Mouse (Mus musculus) lung, embryonic 15.5 days (tissue): Measurements from ENCODE around the gene Onecut3. TPM values are rescaled to one million over a fixed set of nuclear protein-coding genes. Genes with fewer than 3 reads are reported as not detected.
A peak's percentile ranks its signal among the peaks of the same experiment; 100 is the strongest.

Experiments
- ATAC-seq: fragments of 200-750 bp; cut with Nextera tagmentation; 2 replicates; pipeline ENCODE4 v1.8.0; 2017; ENCODE audit warnings: moderate number of reproducible peaks, borderline replicate concordance; ENCODE audit not compliant: low FRiP score, low TSS enrichment; ENCODE audit errors: extremely low read depth
- H3K27ac ChIP-seq: fragments of 300-500 bp; sonication (generic); 2 replicates; pipeline ENCODE4 v1.5.1; 2015; ENCODE audit warnings: moderate library complexity, mild to moderate bottlenecking, inconsistent platforms
- H3K27me3 ChIP-seq: fragments of 300-500 bp; sonication (generic); 2 replicates; pipeline ENCODE4 v1.6.1; 2015; ENCODE audit warnings: inconsistent platforms
- H3K36me3 ChIP-seq: fragments of 300-500 bp; sonication (generic); 2 replicates; pipeline ENCODE4 v1.6.1; 2015; ENCODE audit warnings: inconsistent platforms
- H3K4me1 ChIP-seq: fragments of 300-500 bp; sonication (generic); 2 replicates; pipeline ENCODE4 v1.6.1; 2015; ENCODE audit warnings: inconsistent platforms
- H3K4me2 ChIP-seq: fragments of 300-500 bp; sonication (generic); 2 replicates; pipeline ENCODE4 v1.6.1; 2015; ENCODE audit warnings: inconsistent platforms, mild to moderate bottlenecking, moderate library complexity
- H3K4me3 ChIP-seq: fragments of 300-500 bp; sonication (generic); 2 replicates; pipeline ENCODE4 v1.5.1; 2015; ENCODE audit warnings: mild to moderate bottlenecking, inconsistent platforms
- H3K9ac ChIP-seq: fragments of 300-500 bp; sonication (generic); 2 replicates; pipeline ENCODE4 v1.6.1; 2015; ENCODE audit warnings: inconsistent platforms
- H3K9me3 ChIP-seq: fragments of 300-500 bp; sonication (generic); 2 replicates; pipeline ENCODE4 v1.6.1; 2016; ENCODE audit warnings: inconsistent platforms
- WGBS: fragments of 180-500 bp; shearing (Covaris S2); methylation state at CpG from one replicate; pipeline ENCODE4 v1.1.7; 2015; 5-methylcytosine and 5-hydroxymethylcytosine counted together
- polyA plus RNA-seq: library from polyadenylated mRNA; unstranded; fragments of >200 nt; fragmentation: Nextera tagmentation; extraction: Ambion mirVana; gene quantifications from 2 replicates; pipeline ENCODE4 v1.2.1, GENCODE M21; 2015

The Onecut3 gene
- polyA plus RNA-seq, 1 experiment from 2014 or later: not detected

DNA sequence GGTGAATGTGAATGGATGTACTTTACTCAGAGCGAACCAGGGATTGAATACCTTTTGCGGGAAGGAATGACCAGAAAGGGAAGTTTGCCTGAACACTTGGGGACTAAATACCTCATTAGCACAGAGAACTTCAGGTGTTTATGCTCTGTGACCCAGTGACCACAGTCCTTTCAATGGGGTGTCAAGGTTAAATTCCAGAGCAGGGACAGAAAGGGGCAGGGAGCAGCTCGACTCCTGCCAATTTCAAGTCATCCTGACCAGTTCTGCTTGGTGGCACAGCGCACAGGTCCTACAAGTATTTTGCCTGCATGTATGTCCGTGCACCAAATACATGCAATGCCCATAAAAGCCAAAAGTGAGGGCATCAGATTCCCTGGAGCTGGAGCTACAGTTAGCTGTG is 29.6 kb upstream of the Onecut3 start:
- H3K27me3 ChIP-seq: peaks cover 60% of the 10 kb centered on the region
- ATAC-seq: no peak
- H3K36me3 ChIP-seq: no peaks in the 10 kb centered on the region
- WGBS: 60% methylated on average over 5 of the region's 5 CpGs
- H3K9ac ChIP-seq: no peak overlapping the region
- no peak overlapping the region for H3K4me2 ChIP-seq
- no peaks in the 10 kb centered on the region for H3K9me3 ChIP-seq
- peaks cover 5% of the 10 kb centered on the region; the same call in 1 of the 2 replicates for H3K4me1 ChIP-seq
- H3K27ac ChIP-seq: no peak overlapping the region
- no peak overlapping the region for H3K4me3 ChIP-seq

DNA sequence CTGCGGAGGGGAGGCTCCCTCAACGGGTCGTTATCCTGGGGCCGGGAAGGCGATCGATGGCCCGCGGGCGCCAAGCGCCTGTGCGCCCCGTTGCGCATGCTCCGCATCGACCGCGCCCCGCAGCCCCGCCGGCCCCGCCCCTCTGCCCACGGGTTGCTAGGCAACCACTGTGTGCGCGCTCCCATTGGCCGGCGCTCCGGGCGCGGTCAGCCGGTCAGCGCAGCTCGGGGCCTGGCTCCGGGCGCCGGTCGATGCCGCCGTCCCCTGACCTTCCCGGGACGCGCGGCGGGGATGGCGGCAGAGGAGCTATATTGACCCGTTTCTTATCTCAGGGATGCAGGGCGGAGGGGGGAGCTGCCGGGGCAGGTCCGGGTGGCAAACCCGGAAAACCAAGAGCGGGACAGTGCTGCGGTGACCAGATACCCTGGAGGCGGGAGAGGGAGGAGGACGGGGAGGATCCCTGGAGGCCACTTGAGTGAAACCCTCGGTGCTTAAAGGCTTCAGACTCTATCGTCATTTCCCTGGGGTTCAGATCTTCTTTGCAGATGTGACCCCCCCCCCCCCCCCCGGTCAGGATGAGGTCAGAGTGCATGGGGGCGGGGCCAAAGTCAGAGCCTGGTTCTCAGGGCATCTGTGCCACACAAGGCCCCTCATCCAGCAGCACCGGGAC is 19.2 kb upstream of the Onecut3 start:
- no peaks in the 10 kb centered on the region for H3K9me3 ChIP-seq
- H3K4me1 ChIP-seq: peaks cover 4% of the 10 kb centered on the region; the same call in 1 of the 2 replicates
- no peaks in the 10 kb centered on the region for H3K36me3 ChIP-seq
- H3K4me3 ChIP-seq: peak overlapping the region; percentile 58
- ATAC-seq: peak; percentile 88
- peaks cover 62% of the 10 kb centered on the region for H3K27me3 ChIP-seq
- peak overlapping the region; percentile 89 for H3K4me2 ChIP-seq
- H3K9ac ChIP-seq: peak overlapping the region; percentile 47
- 1% methylated on average over 53 of the region's 58 CpGs for WGBS
- no peak overlapping the region for H3K27ac ChIP-seq

DNA sequence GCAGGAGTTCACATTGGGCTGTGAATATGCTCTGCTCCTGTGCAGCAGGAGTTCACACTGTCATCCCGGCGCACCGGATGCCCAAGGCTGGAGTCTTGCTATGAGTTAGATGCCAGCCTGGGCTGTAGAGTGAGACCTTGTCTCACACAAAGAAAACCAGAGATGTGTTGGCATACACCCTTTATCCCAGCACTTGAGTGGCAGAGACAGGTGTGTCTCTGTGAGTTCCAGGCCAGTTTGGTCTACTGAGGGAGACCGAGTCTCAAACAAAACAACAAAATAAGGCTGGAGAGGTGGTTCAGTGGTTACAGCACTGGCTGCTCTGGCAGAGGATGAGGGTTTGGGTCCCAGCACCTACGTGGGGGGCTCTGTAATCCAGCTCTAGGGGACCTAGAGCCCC is 16.1 kb upstream of the Onecut3 start:
- no peak overlapping the region for H3K4me2 ChIP-seq
- WGBS: 73% methylated on average over 5 of the region's 5 CpGs
- no peak overlapping the region for H3K9ac ChIP-seq
- no peak overlapping the region for H3K4me3 ChIP-seq
- no peak for ATAC-seq
- H3K9me3 ChIP-seq: no peaks in the 10 kb centered on the region
- no peaks in the 10 kb centered on the region for H3K36me3 ChIP-seq
- H3K27ac ChIP-seq: no peak overlapping the region
- peaks cover 14% of the 10 kb centered on the region for H3K4me1 ChIP-seq
- peaks cover 62% of the 10 kb centered on the region for H3K27me3 ChIP-seq

DNA sequence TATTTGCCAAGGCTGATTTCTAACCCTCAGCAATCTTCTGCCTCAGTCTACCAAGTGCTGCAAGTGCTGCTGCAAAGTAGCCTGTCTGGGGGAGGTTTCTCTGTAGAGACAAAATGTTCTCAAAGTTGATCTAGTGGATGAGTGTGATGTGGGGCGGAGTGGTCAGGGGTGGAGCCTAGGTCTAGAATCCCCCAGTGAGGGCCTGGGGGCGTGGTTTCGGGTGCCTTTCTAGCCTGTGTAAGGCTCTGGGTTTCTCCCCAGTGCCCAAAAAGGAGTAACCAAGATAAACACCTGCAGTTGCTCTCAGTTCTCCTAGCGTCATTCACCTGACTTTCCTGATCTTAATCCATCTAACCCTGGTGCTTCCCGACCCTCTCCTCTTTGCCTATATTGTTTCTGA is 13.6 kb upstream of the Onecut3 start:
- H3K4me2 ChIP-seq: no peak overlapping the region
- H3K27me3 ChIP-seq: peaks cover 82% of the 10 kb centered on the region
- WGBS: 14% methylated on average over 5 of the region's 5 CpGs
- H3K9ac ChIP-seq: no peak overlapping the region
- H3K4me1 ChIP-seq: peaks cover 10% of the 10 kb centered on the region; the same call in 1 of the 2 replicates
- no peaks in the 10 kb centered on the region for H3K36me3 ChIP-seq
- no peak overlapping the region for H3K4me3 ChIP-seq
- no peak for ATAC-seq
- no peaks in the 10 kb centered on the region for H3K9me3 ChIP-seq
- H3K27ac ChIP-seq: no peak overlapping the region

DNA sequence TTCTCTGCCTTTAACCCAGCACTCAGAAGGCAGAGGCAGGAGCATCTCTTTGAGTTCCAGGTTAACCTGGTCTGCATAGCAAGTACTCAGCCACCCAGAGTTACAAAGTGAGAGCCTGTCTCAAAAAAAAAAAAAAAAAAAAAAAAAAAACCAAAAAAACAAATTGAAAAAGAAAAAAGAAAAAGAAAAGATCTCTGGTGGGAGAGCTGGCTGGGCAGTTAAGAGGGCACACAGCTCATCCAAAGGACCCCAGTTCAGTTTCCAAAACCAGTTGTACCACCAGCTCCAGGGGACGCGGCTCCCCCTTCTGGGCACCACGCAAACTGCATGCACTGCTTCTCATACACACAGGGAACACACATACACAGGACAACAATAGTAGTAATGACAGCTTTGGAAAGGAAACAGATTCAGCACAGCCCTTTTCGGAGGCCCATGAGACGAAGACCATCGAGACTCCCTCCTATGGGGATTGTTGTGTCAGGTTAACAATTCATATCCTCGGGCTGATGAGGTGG is 7.7 kb upstream of the Onecut3 start:
- Histone ChIP-seq H3K4me2 (no peak overlapping the region), H3K27ac (no peak overlapping the region), H3K36me3 (no peaks in the 10 kb centered on the region), H3K27me3 (peaks cover 88% of the 10 kb centered on the region), H3K9ac (no peak overlapping the region), H3K9me3 (no peaks in the 10 kb centered on the region), H3K4me1 (peaks cover 27% of the 10 kb centered on the region), H3K4me3 (no peak overlapping the region)
- 74% methylated on average over 7 of the region's 7 CpGs for WGBS
- no peak for ATAC-seq

DNA sequence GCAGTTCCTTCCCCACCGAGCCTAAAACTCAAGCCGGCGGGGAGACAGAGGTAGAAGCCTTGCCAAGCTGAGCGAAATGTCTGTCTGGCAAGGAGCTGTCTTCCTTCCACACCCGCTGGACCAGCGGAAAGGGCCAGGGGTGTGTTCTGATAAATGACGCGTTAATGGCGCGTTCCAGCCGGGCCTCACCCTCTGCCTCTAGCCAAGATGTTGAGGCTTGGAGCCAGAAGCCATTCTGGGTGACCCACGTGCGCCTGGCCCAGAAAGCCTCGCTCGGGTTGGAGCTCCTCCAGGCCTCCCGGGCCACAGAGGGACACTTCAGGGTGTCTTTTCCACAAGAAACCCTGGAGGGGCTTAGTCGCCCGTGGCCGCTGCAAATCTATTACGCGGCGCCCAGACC is 4.6 kb upstream of the Onecut3 start:
- Histone ChIP-seq H3K9ac (no peak overlapping the region), H3K4me2 (peak overlapping the region; percentile 45), H3K27me3 (peaks cover 91% of the 10 kb centered on the region), H3K4me1 (peaks cover 36% of the 10 kb centered on the region), H3K27ac (no peak overlapping the region), H3K4me3 (peak overlapping the region; percentile 7; the same call in 1 of the 2 replicates), H3K36me3 (no peaks in the 10 kb centered on the region), H3K9me3 (no peaks in the 10 kb centered on the region)
- ATAC-seq: peak; percentile 88
- WGBS: under 1% methylated on average over 22 of the region's 22 CpGs

DNA sequence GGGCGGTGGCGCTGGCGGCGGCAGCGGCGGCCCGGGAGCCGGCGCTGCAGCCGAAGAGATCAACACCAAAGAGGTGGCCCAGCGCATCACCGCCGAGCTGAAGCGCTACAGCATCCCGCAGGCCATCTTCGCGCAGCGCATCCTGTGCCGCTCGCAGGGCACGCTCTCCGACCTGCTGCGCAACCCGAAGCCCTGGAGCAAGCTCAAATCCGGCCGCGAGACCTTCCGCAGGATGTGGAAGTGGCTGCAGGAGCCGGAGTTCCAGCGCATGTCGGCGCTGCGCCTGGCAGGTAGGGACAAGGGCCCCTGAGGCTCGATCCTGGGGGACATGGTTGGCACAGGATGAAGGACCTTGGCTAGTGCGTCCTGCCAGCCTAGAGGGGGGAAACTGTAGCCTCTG is 1.3 kb downstream of the Onecut3 start:
- Histone ChIP-seq H3K4me2 (peak overlapping the region; percentile 78), H3K9me3 (no peaks in the 10 kb centered on the region)
- WGBS: 0% methylated on average over 35 of the region's 35 CpGs

DNA sequence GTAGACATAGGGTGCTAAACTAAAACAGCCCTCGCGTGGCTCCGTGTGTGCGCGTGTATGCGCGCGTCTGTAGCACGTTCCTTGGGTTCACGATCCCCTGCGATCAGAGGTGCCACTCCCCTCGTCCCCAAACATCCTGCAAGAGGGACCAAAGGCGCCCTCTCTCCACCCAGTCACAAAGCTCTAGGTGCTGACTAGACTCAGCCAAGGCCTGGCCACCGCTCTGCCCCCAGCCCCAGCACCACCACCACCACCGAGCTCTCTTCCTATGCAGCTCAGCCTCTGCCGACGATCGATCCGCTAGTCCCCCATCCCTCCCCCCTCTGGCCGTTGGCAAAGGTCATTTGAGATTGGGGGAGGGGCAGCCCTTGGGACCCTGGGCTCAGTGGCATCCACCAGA is 1.8 kb downstream of the Onecut3 start:
- Histone ChIP-seq H3K27me3 (peaks cover 98% of the 10 kb centered on the region), H3K36me3 (no peaks in the 10 kb centered on the region), H3K4me1 (peaks cover 24% of the 10 kb centered on the region), H3K27ac (no peak overlapping the region), H3K4me2 (no peak overlapping the region), H3K9ac (no peak overlapping the region), H3K9me3 (no peaks in the 10 kb centered on the region), H3K4me3 (no peak overlapping the region)
- WGBS: under 1% methylated on average over 18 of the region's 20 CpGs
- no peak for ATAC-seq

More for the DNA sequence above, 1.3 kb downstream of the Onecut3 start:
- Histone ChIP-seq H3K9ac (no peak overlapping the region), H3K27me3 (peaks cover 98% of the 10 kb centered on the region), H3K36me3 (no peaks in the 10 kb centered on the region), H3K4me1 (peaks cover 29% of the 10 kb centered on the region), H3K27ac (no peak overlapping the region), H3K4me3 (peak overlapping the region; percentile 42)
- ATAC-seq: no peak

DNA sequence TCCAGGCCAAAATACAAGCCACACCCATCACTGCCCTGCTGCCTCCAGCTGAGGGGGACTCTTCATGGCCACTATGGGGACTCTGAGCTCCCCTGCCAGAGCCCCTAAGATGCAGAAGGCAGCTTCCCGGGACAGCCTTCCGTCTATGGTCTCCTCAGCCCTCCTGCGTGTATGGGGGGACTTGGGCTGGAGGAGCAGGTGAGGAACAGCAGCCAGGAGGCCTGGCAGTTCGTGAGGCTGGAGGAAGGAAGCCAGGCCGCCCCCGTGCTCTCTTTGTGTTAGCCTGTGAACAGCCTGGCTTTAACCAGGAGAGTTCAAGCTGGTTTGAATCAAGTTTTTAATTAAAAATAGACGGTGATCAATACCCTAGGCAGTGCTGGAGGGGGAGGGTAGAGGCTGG is 7.7 kb downstream of the Onecut3 start:
- Histone ChIP-seq H3K4me2 (no peak overlapping the region), H3K4me3 (no peak overlapping the region), H3K27ac (no peak overlapping the region), H3K36me3 (no peaks in the 10 kb centered on the region), H3K9ac (no peak overlapping the region), H3K27me3 (peaks cover 89% of the 10 kb centered on the region), H3K4me1 (peaks cover 5% of the 10 kb centered on the region; the same call in 1 of the 2 replicates), H3K9me3 (no peaks in the 10 kb centered on the region)
- WGBS: under 1% methylated on average over 7 of the region's 7 CpGs
- no peak for ATAC-seq

DNA sequence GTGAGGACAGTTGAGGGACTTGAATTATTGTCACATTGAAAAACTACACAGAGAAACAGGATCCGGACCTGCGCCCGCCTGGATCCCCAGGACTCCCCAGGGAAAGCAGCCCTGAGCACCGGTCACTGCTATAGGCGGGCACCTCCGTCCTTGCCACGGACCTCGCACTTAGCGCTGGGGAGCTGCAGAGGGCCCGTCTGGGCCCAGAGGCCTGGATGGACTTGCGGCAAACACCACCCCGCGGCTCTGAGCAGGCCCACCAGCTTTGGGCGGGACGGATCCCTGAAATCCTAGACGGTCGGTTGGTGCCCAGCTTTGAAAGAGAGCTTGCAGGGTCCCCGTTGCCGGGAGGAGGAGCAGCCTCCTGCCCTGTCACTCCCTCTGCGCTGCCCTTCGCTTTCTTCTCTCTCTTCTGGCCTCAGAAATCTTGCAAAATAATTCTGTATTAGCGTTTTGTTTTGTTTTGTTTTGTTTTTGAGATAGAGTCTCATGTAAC is 8.2 kb downstream of the Onecut3 start:
- H3K9ac ChIP-seq: no peak overlapping the region
- 2% methylated on average over 22 of the region's 22 CpGs for WGBS
- no peak overlapping the region for H3K4me2 ChIP-seq
- H3K27ac ChIP-seq: no peak overlapping the region
- H3K4me3 ChIP-seq: no peak overlapping the region
- H3K36me3 ChIP-seq: no peaks in the 10 kb centered on the region
- H3K27me3 ChIP-seq: peaks cover 88% of the 10 kb centered on the region
- no peaks in the 10 kb centered on the region for H3K9me3 ChIP-seq
- peaks cover 5% of the 10 kb centered on the region; the same call in 1 of the 2 replicates for H3K4me1 ChIP-seq
- no peak for ATAC-seq

DNA sequence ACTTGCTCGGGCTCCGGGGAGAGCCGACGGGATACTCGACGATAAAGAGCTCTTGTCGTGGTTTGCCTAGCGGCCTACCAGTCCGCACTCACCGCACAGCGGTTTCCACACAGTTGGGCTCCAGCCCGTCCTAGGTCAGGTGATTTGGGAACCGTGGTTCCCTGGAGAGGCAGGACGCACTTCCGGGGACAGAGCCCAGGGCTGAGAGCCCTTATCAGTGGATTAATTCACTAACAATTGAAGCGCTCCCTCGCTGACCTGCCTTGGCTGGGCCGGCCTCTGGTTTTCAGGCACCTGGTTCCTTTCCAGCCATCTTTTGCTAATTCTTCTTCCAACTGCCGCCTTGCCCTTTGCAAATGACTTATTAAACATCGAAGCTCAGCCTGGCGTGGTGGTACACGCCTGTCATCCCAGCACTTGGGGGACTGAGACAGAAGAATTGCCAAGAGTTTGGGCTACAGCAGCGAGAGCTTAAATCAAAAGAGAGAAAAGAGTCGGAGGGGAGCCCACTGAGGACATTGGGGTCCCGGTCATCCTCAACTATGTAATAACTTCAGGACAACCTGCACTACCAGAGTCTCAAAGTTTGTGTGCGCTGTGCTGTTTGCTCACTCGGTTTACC is 9.1 kb downstream of the Onecut3 start:
- Histone ChIP-seq H3K36me3 (no peaks in the 10 kb centered on the region), H3K9ac (no peak overlapping the region), H3K27me3 (peaks cover 84% of the 10 kb centered on the region), H3K4me2 (no peak overlapping the region), H3K9me3 (no peaks in the 10 kb centered on the region), H3K4me3 (no peak overlapping the region; the same call in 1 of the 2 replicates), H3K27ac (no peak overlapping the region), H3K4me1 (peaks cover 5% of the 10 kb centered on the region; the same call in 1 of the 2 replicates)
- 3% methylated on average over 27 of the region's 27 CpGs for WGBS
- ATAC-seq: peak; percentile 23; the same call in 1 of the 2 replicates

DNA sequence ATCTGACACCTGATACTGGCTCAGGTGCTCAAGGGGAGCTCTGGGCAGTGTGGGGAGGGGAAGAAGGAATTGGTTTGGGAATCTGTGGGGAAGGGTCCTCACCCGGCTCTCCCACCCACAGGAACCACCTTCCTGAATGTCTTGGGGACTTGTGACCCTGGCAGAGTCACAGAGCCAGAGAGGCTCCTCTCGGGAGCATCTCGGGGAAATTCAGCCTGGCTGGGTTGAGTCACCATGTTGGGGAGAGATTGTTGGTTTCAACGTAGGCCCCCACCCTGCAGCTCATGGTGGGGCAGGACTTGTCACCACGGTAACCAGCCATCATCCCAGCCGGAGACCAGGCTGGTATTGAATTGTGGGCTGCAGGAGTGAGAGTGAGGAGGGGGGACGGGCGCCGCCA is 10.1 kb downstream of the Onecut3 start:
- peaks cover 7% of the 10 kb centered on the region for H3K4me1 ChIP-seq
- H3K27ac ChIP-seq: no peak overlapping the region
- H3K27me3 ChIP-seq: peaks cover 80% of the 10 kb centered on the region
- H3K36me3 ChIP-seq: no peaks in the 10 kb centered on the region
- no peak overlapping the region for H3K4me3 ChIP-seq
- H3K9ac ChIP-seq: no peak overlapping the region
- no peak overlapping the region for H3K4me2 ChIP-seq
- no peak for ATAC-seq
- WGBS: 1% methylated on average over 9 of the region's 9 CpGs
- no peaks in the 10 kb centered on the region for H3K9me3 ChIP-seq
